Mouse (Mus musculus): ENCODE results near the gene Ccnb1ip1. TPM values are rescaled to one million over a fixed set of nuclear protein-coding genes. Genes with fewer than 3 reads are reported as not detected.

Gene Ccnb1ip1
- polyA plus RNA-seq (2014; fragmentation: Illumina TruSeq; extraction: RNeasy Lipid Tissue Mini Kit (QIAGEN cat#74804); ENCODE audit: low read depth, low replicate concordance), result not detected

DNA sequence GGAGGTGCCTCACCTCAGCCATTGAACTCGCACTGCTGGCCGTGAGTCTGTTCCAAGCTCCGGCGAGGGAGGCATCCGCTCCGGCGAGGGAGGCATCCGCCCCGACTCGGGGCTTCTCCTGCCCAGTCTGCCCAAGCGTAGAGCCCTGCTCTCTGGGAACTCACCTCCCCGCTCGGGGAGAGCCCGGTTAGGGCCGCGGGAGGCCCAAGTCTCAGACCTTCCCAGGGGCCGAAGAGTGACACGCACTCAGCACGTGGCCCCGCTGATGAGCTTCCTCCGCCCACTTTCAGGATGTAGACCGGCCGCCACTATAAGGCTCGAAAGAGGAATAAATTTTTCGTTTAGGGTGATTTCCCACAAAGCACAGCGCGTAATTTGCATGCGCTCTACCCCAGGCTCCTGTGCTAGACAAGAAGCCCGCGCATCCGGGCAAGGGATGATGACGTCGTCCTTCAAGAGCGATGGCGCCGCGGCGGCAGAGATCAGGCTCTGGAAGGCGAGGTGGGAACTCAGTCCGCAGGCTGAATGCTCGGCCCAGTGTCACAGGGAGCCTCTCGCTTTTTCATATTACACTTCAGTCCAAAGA is at the start of gene Ccnb1ip1, which contains the start of gene Parp2:
Gene Ccnb1ip1 (minus strand): TSS at position 246 of the 586 bp plus-strand sequence.
Gene Parp2 (plus strand): TSS at position 355 of the 586 bp plus-strand sequence.

DNA sequence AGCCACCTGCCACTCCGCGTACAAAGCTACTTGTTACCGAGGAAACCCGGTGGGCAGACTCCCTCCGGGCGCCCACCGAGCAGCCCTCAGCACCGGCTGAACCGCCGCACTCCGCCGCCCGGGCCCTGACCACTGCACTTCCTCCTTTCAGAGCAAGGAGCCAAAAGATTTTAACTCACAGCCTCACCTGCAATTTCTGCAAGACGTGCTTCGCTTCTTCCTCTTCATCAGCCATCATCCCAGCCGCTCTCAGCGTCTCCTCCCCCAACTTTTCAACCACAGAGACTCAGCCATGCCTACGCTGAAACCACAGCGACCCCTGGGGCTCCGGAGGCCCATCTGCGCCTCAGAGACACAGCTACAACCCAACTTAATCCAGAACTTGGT is 22.3 kb downstream of the Ccnb1ip1 start, which contains the start of gene Ttc5:
Gene Ttc5 (minus strand): TSS at position 269 of the 387 bp plus-strand sequence.

DNA sequence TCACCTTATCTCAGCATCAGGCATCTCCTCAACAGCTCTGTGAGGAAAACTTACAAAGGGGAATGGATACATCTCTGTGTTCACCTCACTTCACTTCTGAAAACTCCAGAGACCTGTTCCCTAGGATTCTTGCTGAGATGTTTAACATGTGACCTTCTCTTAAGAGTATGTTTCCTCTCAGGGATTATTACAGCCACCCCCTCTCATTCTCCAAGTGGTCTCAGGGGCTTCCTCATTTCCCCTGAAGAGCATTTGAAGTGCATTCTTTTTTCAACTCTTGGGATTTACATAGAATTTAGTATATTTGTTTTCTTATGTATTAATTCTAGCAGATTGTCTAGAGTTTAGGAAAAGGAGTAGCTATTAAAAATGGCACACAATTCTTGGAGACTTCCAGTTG is 62.5 kb downstream of the Ccnb1ip1 start, which contains the start of gene Olfr749:
Gene Olfr749 (minus strand): TSS at position 101 of the 400 bp plus-strand sequence.

Other genes with a start within 250 kb of the Ccnb1ip1 start
- not detected for gene Olfr744, start 192.9 kb downstream of the Ccnb1ip1 start, polyA plus RNA-seq (2014; fragmentation: Illumina TruSeq; extraction: RNeasy Lipid Tissue Mini Kit (QIAGEN cat#74804); ENCODE audit: low read depth, low replicate concordance)
- not detected for gene Olfr745, start 168.3 kb downstream of the Ccnb1ip1 start, polyA plus RNA-seq (2014; fragmentation: Illumina TruSeq; extraction: RNeasy Lipid Tissue Mini Kit (QIAGEN cat#74804); ENCODE audit: low read depth, low replicate concordance)
- not detected for gene Olfr746, start 160.6 kb downstream of the Ccnb1ip1 start, polyA plus RNA-seq (2014; fragmentation: Illumina TruSeq; extraction: RNeasy Lipid Tissue Mini Kit (QIAGEN cat#74804); ENCODE audit: low read depth, low replicate concordance)
- not detected for gene Olfr747, start 114.5 kb downstream of the Ccnb1ip1 start, polyA plus RNA-seq (2014; fragmentation: Illumina TruSeq; extraction: RNeasy Lipid Tissue Mini Kit (QIAGEN cat#74804); ENCODE audit: low read depth, low replicate concordance)
- gene Olfr748, start 100.4 kb downstream of the Ccnb1ip1 start, polyA plus RNA-seq (2014; fragmentation: Illumina TruSeq; extraction: RNeasy Lipid Tissue Mini Kit (QIAGEN cat#74804); ENCODE audit: low read depth, low replicate concordance), result not detected
- gene Olfr749, start 62.6 kb downstream of the Ccnb1ip1 start, polyA plus RNA-seq (2014; fragmentation: Illumina TruSeq; extraction: RNeasy Lipid Tissue Mini Kit (QIAGEN cat#74804); ENCODE audit: low read depth, low replicate concordance), result not detected
- 13.3 TPM for gene Ttc5, start 22.2 kb downstream of the Ccnb1ip1 start, polyA plus RNA-seq (2014; fragmentation: Illumina TruSeq; extraction: RNeasy Lipid Tissue Mini Kit (QIAGEN cat#74804); ENCODE audit: low read depth, low replicate concordance)
- 28.9 TPM for gene Parp2, start 109 bp upstream of the Ccnb1ip1 start, polyA plus RNA-seq (2014; fragmentation: Illumina TruSeq; extraction: RNeasy Lipid Tissue Mini Kit (QIAGEN cat#74804); ENCODE audit: low read depth, low replicate concordance)
- gene Tep1, start 62.8 kb upstream of the Ccnb1ip1 start, polyA plus RNA-seq (2014; fragmentation: Illumina TruSeq; extraction: RNeasy Lipid Tissue Mini Kit (QIAGEN cat#74804); ENCODE audit: low read depth, low replicate concordance), result 6.9 TPM
- 0.20 TPM for gene Klhl33, start 89.8 kb upstream of the Ccnb1ip1 start, polyA plus RNA-seq (2014; fragmentation: Illumina TruSeq; extraction: RNeasy Lipid Tissue Mini Kit (QIAGEN cat#74804); ENCODE audit: low read depth, low replicate concordance)
- gene Osgep, start 117.2 kb upstream of the Ccnb1ip1 start, polyA plus RNA-seq (2014; fragmentation: Illumina TruSeq; extraction: RNeasy Lipid Tissue Mini Kit (QIAGEN cat#74804); ENCODE audit: low read depth, low replicate concordance), result 10.9 TPM
- gene Apex1, start 117.2 kb upstream of the Ccnb1ip1 start, polyA plus RNA-seq (2014; fragmentation: Illumina TruSeq; extraction: RNeasy Lipid Tissue Mini Kit (QIAGEN cat#74804); ENCODE audit: low read depth, low replicate concordance), result 14.9 TPM
- 18.7 TPM for gene Pip4p1, start 123.1 kb upstream of the Ccnb1ip1 start, polyA plus RNA-seq (2014; fragmentation: Illumina TruSeq; extraction: RNeasy Lipid Tissue Mini Kit (QIAGEN cat#74804); ENCODE audit: low read depth, low replicate concordance)
- 98.0 TPM for gene Pnp, start 123.3 kb upstream of the Ccnb1ip1 start, polyA plus RNA-seq (2014; fragmentation: Illumina TruSeq; extraction: RNeasy Lipid Tissue Mini Kit (QIAGEN cat#74804); ENCODE audit: low read depth, low replicate concordance)
- not detected for gene Gm49342, start 136.8 kb upstream of the Ccnb1ip1 start, polyA plus RNA-seq (2014; fragmentation: Illumina TruSeq; extraction: RNeasy Lipid Tissue Mini Kit (QIAGEN cat#74804); ENCODE audit: low read depth, low replicate concordance)
- not detected for gene Pnp2, start 148.3 kb upstream of the Ccnb1ip1 start, polyA plus RNA-seq (2014; fragmentation: Illumina TruSeq; extraction: RNeasy Lipid Tissue Mini Kit (QIAGEN cat#74804); ENCODE audit: low read depth, low replicate concordance)
- gene Rnase10, start 200.0 kb upstream of the Ccnb1ip1 start, polyA plus RNA-seq (2014; fragmentation: Illumina TruSeq; extraction: RNeasy Lipid Tissue Mini Kit (QIAGEN cat#74804); ENCODE audit: low read depth, low replicate concordance), result not detected
- not detected for gene Rnase9, start 234.1 kb upstream of the Ccnb1ip1 start, polyA plus RNA-seq (2014; fragmentation: Illumina TruSeq; extraction: RNeasy Lipid Tissue Mini Kit (QIAGEN cat#74804); ENCODE audit: low read depth, low replicate concordance)
- not detected for gene Rnase11, start 242.4 kb upstream of the Ccnb1ip1 start, polyA plus RNA-seq (2014; fragmentation: Illumina TruSeq; extraction: RNeasy Lipid Tissue Mini Kit (QIAGEN cat#74804); ENCODE audit: low read depth, low replicate concordance)
- gene Rnase12, start 249.9 kb upstream of the Ccnb1ip1 start, polyA plus RNA-seq (2014; fragmentation: Illumina TruSeq; extraction: RNeasy Lipid Tissue Mini Kit (QIAGEN cat#74804); ENCODE audit: low read depth, low replicate concordance), result not detected

Data from kidney, adult 10 weeks (tissue).